Mouse (Mus musculus): ENCODE results near the gene Rundc3a. TPM values are rescaled to one million over a fixed set of nuclear protein-coding genes. Genes with fewer than 3 reads are reported as not detected.
A peak's percentile ranks its signal among the peaks of the same experiment; 100 is the strongest.

Rundc3a gene
- polyA plus RNA-seq, 1 experiment from 2014 or later = 115 TPM

DNA sequence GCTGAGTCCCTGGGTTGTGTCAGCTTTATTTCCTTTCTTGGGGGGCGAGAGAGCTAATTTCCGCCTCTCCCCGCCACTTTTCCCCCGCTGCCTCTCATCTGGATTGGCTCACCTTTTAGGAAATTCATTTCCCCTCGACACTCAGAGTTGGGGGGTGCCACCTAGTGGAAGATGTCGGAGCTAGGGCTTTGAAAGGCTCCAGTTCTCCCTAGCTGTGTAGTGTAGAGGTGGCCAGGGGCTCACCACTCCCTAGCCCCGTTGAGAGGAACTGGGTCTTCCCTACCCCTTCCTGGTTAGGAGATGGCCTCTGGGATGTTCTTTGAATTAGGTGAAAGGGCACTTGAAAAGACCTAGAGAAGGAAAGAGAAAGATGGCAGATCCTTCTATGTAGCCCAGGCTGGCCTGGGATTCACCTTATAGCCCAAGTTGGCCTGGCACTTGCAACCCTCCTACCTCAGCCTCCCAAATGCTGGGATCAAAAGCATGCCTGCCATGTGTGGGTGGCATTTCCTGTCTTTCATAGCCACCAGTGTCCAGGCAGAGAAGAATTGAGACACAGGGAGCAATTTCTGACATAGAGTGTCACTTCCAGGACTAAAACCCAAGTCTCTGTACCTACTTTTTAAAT lies 37.9 kb downstream of the Rundc3a start:
- Histone ChIP-seq H3K27ac (ENCODE audit: low read depth, low read length) (peak overlapping the region; percentile 69), H3K4me3 (ENCODE audit: low read depth, low read length) (peak overlapping the region; percentile 55), H3K4me2 (ENCODE audit: low read length) (peak overlapping the region; percentile 100), H3K9ac (ENCODE audit: low read length) (peak overlapping the region; percentile 64), H3K4me1 (ENCODE audit: control insufficient read depth, insufficient read depth, low read length) (0 out of 2 replicates have a peak, but pooled peaks cover 3% of the 10 kb centered on the region), H3K9me3 (replicated peaks; ENCODE audit: control insufficient read depth, low read length) (no peaks in the 10 kb centered on the region), H3K36me3 (ENCODE audit: control insufficient read depth, insufficient read depth, low read length) (peaks cover 27% of the 10 kb centered on the region), H3K27me3 (replicated peaks; ENCODE audit: control insufficient read depth, insufficient read depth, low read length) (no peaks in the 10 kb centered on the region)
- DNase-seq (ENCODE audit: low spot score) = peak; percentile 92
- peak; percentile 51 for ATAC-seq
- WGBS = under 1% methylated on average over 7 of the region's 7 CpGs

GRCm38 (mm10) chr11:102431728-102432114 lies 38.5 kb downstream of the Rundc3a start:
- no peak for ATAC-seq
- 80% methylated on average over 3 of the region's 3 CpGs for WGBS

DNA sequence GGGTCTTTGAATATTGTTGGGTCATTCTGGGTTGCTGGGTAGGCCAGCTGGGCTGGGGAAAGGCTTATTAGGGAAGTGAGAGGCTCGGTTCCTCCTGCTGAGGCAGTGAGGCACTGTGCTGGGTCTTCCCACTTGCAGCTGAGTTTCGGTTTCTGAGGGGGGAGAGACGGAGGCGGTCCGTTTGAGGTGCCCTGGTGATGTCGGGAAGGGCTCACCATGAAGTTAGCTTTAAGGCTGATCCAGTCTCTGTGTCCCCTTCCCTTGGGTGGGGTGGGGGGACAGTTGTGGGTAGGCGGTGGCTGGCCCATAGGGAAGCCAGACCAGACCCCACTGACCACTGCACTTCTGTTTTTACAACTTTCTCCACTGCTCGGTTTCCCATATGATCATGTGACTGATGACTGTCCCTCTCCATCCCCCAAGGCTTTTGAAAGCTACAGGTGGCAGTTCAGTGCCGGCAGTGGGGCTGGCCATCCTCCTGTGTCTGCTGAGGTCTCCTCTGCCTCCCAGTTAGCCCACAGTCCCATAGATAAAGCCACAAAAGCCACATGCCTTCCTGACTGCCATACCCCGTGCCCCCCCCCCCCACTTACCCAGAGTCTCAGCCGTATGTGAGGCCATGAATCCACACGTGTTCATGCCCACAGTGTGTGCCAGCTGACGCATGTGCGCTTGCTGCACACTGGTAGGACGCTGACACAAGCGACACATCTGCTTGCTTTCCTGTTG lies 39.1 kb downstream of the Rundc3a start:
- Histone ChIP-seq H3K9ac (ENCODE audit: low read length) (no peak overlapping the region), H3K4me3 (ENCODE audit: low read depth, low read length) (no peak overlapping the region), H3K4me2 (ENCODE audit: low read length) (no peak overlapping the region)

More at GRCm38 (mm10) chr11:102431728-102432114, 38.5 kb downstream of the Rundc3a start:
- peaks cover 32% of the 10 kb centered on the region for H3K36me3 ChIP-seq (ENCODE audit: control insufficient read depth, insufficient read depth, low read length)
- no peak overlapping the region for H3K27ac ChIP-seq (ENCODE audit: low read depth, low read length)
- H3K4me2 ChIP-seq (ENCODE audit: low read length) = no peak overlapping the region
- H3K4me1 ChIP-seq (ENCODE audit: control insufficient read depth, insufficient read depth, low read length) = 0 out of 2 replicates have a peak, but pooled peaks cover 3% of the 10 kb centered on the region
- H3K27me3 ChIP-seq (replicated peaks; ENCODE audit: control insufficient read depth, insufficient read depth, low read length) = no peaks in the 10 kb centered on the region
- H3K9me3 ChIP-seq (replicated peaks; ENCODE audit: control insufficient read depth, low read length) = no peaks in the 10 kb centered on the region
- H3K9ac ChIP-seq (ENCODE audit: low read length) = no peak overlapping the region
- no peak for DNase-seq (ENCODE audit: low spot score)
- H3K4me3 ChIP-seq (ENCODE audit: low read depth, low read length) = no peak overlapping the region

DNA sequence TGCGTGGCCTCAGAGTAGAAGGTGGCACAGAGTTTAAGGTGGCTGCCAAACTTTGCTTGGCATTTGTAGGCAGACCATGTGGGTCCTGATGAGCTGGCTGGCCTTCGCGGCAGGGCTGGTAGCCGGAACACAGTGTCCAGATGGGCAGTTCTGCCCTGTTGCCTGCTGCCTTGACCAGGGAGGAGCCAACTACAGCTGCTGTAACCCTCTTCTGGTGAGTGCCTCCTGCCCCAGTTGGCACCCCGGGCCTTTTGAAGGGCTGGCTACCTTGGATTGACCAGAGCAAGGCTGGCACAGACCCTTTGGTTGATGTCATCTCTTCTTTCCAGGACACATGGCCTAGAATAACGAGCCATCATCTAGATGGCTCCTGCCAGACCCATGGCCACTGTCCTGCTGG lies 39.7 kb downstream of the Rundc3a start:
- Histone ChIP-seq H3K4me1 (ENCODE audit: control insufficient read depth, insufficient read depth, low read length) (peaks cover 13% of the 10 kb centered on the region), H3K9ac (ENCODE audit: low read length) (no peak overlapping the region), H3K36me3 (ENCODE audit: control insufficient read depth, insufficient read depth, low read length) (peaks cover 44% of the 10 kb centered on the region), H3K27me3 (replicated peaks; ENCODE audit: control insufficient read depth, insufficient read depth, low read length) (no peaks in the 10 kb centered on the region), H3K9me3 (replicated peaks; ENCODE audit: control insufficient read depth, low read length) (no peaks in the 10 kb centered on the region), H3K4me3 (ENCODE audit: low read depth, low read length) (no peak overlapping the region), H3K27ac (ENCODE audit: low read depth, low read length) (no peak overlapping the region), H3K4me2 (ENCODE audit: low read length) (no peak overlapping the region)
- WGBS = 92% methylated on average over 6 of the region's 6 CpGs
- DNase-seq (ENCODE audit: low spot score) = no peak
- ATAC-seq = no peak

More for the DNA sequence above, 39.1 kb downstream of the Rundc3a start:
- peaks cover 7% of the 10 kb centered on the region for H3K4me1 ChIP-seq (ENCODE audit: control insufficient read depth, insufficient read depth, low read length)
- no peak for DNase-seq (ENCODE audit: low spot score)
- H3K9me3 ChIP-seq (replicated peaks; ENCODE audit: control insufficient read depth, low read length) = no peaks in the 10 kb centered on the region
- no peaks in the 10 kb centered on the region for H3K27me3 ChIP-seq (replicated peaks; ENCODE audit: control insufficient read depth, insufficient read depth, low read length)
- H3K27ac ChIP-seq (ENCODE audit: low read depth, low read length) = no peak overlapping the region
- peaks cover 38% of the 10 kb centered on the region for H3K36me3 ChIP-seq (ENCODE audit: control insufficient read depth, insufficient read depth, low read length)
- ATAC-seq = no peak
- WGBS = 63% methylated on average over 15 of the region's 16 CpGs

DNA sequence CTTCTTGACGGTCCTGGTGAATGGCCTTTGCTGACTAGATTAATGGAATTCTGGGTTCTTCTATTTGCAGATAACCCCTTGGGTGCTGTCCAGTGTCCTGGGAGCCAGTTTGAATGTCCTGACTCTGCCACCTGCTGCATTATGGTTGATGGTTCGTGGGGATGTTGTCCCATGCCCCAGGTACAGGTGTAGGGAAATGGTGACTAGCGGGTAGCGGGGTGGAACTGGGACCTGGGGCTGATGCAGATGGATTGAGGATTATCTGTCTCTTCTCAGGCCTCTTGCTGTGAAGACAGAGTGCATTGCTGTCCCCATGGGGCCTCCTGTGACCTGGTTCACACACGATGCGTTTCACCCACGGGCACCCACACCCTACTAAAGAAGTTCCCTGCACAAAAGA lies 40.7 kb downstream of the Rundc3a start:
- 93% methylated on average over 7 of the region's 7 CpGs for WGBS
- H3K36me3 ChIP-seq (ENCODE audit: control insufficient read depth, insufficient read depth, low read length) = peaks cover 54% of the 10 kb centered on the region
- peaks cover 16% of the 10 kb centered on the region for H3K4me1 ChIP-seq (ENCODE audit: control insufficient read depth, insufficient read depth, low read length)
- H3K27me3 ChIP-seq (replicated peaks; ENCODE audit: control insufficient read depth, insufficient read depth, low read length) = no peaks in the 10 kb centered on the region
- H3K9ac ChIP-seq (ENCODE audit: low read length) = 0 out of 2 replicates have a peak overlapping the region, but pooled peaks have one; percentile 13
- no peaks in the 10 kb centered on the region for H3K9me3 ChIP-seq (replicated peaks; ENCODE audit: control insufficient read depth, low read length)
- ATAC-seq = no peak
- no peak for DNase-seq (ENCODE audit: low spot score)
- no peak overlapping the region for H3K27ac ChIP-seq (ENCODE audit: low read depth, low read length)
- H3K4me3 ChIP-seq (ENCODE audit: low read depth, low read length) = no peak overlapping the region
- H3K4me2 ChIP-seq (ENCODE audit: low read length) = no peak overlapping the region

GRCm38 (mm10) chr11:102434406-102434805 lies 41.2 kb downstream of the Rundc3a start:
- H3K9ac ChIP-seq (ENCODE audit: low read length) = no peak overlapping the region
- H3K4me2 ChIP-seq (ENCODE audit: low read length) = no peak overlapping the region
- no peak overlapping the region for H3K4me3 ChIP-seq (ENCODE audit: low read depth, low read length)
- H3K9me3 ChIP-seq (replicated peaks; ENCODE audit: control insufficient read depth, low read length) = no peaks in the 10 kb centered on the region
- peaks cover 59% of the 10 kb centered on the region for H3K36me3 ChIP-seq (ENCODE audit: control insufficient read depth, insufficient read depth, low read length)
- 5% methylated on average over 7 of the region's 7 CpGs for WGBS
- peaks cover 20% of the 10 kb centered on the region for H3K4me1 ChIP-seq (ENCODE audit: control insufficient read depth, insufficient read depth, low read length)
- peak; percentile 56; the same call in 1 of the 2 replicates for ATAC-seq
- H3K27me3 ChIP-seq (replicated peaks; ENCODE audit: control insufficient read depth, insufficient read depth, low read length) = no peaks in the 10 kb centered on the region
- DNase-seq (ENCODE audit: low spot score) = peak; percentile 95
- H3K27ac ChIP-seq (ENCODE audit: low read depth, low read length) = no peak overlapping the region

DNA sequence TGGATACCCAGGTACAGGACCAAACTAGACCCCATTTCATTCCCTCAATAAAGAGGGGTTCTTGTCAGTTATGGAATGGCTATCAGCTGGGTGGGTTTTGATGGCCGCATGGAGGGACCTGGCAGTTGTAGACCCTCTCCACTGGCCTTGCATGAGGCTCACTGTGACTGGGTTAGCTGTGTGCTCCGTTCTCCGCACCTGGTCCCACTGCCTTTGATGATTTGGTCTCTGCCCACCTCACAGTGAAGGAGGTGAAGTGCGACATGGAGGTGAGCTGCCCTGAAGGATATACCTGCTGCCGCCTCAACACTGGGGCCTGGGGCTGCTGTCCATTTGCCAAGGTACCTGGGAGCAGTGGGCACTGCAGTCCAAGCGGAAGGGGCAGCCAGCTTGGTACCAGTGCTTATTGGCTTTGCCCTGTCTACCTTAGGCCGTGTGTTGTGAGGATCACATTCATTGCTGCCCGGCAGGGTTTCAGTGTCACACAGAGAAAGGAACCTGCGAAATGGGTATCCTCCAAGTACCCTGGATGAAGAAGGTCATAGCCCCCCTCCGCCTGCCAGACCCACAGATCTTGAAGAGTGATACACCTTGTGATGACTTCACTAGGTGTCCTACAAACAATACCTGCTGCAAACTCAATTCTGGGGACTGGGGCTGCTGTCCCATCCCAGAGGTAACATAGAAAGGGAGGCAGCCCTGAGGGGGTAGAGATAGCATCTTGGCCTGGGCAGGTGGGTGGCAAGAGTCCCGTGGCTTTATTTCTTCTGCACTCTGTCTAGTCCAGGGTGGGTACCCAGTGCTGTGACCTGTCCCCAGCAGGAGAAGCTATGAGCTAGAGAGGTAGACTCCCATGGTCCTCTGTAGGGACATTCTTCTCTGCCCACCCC lies 41.9 kb downstream of the Rundc3a start:
- no peak for DNase-seq (ENCODE audit: low spot score)
- WGBS = 89% methylated on average over 11 of the region's 11 CpGs
- no peak overlapping the region for H3K27ac ChIP-seq (ENCODE audit: low read depth, low read length)

GRCm38 (mm10) chr11:102435754-102436470 lies 42.7 kb downstream of the Rundc3a start:
- peaks cover 74% of the 10 kb centered on the region for H3K36me3 ChIP-seq (ENCODE audit: control insufficient read depth, insufficient read depth, low read length)
- H3K27ac ChIP-seq (ENCODE audit: low read depth, low read length) = no peak overlapping the region
- DNase-seq (ENCODE audit: low spot score) (no peak), ATAC-seq (no peak)
- no peaks in the 10 kb centered on the region for H3K9me3 ChIP-seq (replicated peaks; ENCODE audit: control insufficient read depth, low read length)
- 90% methylated on average over 18 of the region's 18 CpGs for WGBS
- H3K9ac ChIP-seq (ENCODE audit: low read length) = no peak overlapping the region
- H3K4me1 ChIP-seq (ENCODE audit: control insufficient read depth, insufficient read depth, low read length) = peaks cover 17% of the 10 kb centered on the region
- H3K27me3 ChIP-seq (replicated peaks; ENCODE audit: control insufficient read depth, insufficient read depth, low read length) = no peaks in the 10 kb centered on the region
- no peak overlapping the region for H3K4me3 ChIP-seq (ENCODE audit: low read depth, low read length)
- no peak overlapping the region for H3K4me2 ChIP-seq (ENCODE audit: low read length)

More for the DNA sequence above, 41.9 kb downstream of the Rundc3a start:
- H3K9me3 ChIP-seq (replicated peaks; ENCODE audit: control insufficient read depth, low read length) = no peaks in the 10 kb centered on the region
- H3K4me3 ChIP-seq (ENCODE audit: low read depth, low read length) = no peak overlapping the region
- no peak for ATAC-seq
- H3K4me1 ChIP-seq (ENCODE audit: control insufficient read depth, insufficient read depth, low read length) = peaks cover 17% of the 10 kb centered on the region
- H3K9ac ChIP-seq (ENCODE audit: low read length) = no peak overlapping the region
- no peaks in the 10 kb centered on the region for H3K27me3 ChIP-seq (replicated peaks; ENCODE audit: control insufficient read depth, insufficient read depth, low read length)
- peaks cover 66% of the 10 kb centered on the region for H3K36me3 ChIP-seq (ENCODE audit: control insufficient read depth, insufficient read depth, low read length)
- H3K4me2 ChIP-seq (ENCODE audit: low read length) = no peak overlapping the region
